Mouse (Mus musculus) urinary bladder, postnatal 4 days (tissue): ENCODE results near the gene Pygm.

Experiments used
- DNase-seq, 2 experiments: peaks; one replicate each; pipeline ENCODE4 v3.0.0; 2021 to 2022; ENCODE audit warnings: low spot score in 2 of 2

Gene Pygm

GRCm38 (mm10) chr19:6384128-6384527, at the start of gene Pygm:
Gene Pygm (plus strand): TSS chr19:6384399.
- peak; percentile 79 to 85 for DNase-seq

GRCm38 (mm10) chr19:6334673-6335457, 49.3 kb upstream of the Pygm start, which contains the start of gene Men1:
Gene Men1 (plus strand): TSS chr19:6334979.
- DNase-seq = peak; percentile 91

GRCm38 (mm10) chr19:6335458-6335827, 48.8 kb upstream of the Pygm start:
- DNase-seq = no peak

DNA sequence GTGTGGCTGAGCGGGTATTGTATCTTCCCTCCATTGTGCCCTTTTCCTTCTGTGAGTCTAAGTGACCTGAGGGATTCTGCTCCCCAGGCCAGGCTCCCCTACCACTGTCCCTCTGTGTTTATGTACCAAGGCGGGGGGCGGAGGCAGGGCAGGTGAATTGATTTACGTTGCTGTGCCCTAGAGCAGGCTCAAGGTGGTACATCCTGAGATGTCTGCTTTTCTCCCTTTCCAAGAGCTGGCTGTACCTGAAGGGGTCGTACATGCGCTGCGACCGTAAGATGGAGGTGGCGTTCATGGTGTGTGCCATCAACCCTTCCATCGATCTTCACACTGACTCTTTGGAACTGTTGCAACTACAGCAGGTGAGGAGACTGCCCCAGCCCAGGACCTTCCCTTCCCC, 47.3 kb upstream of the Pygm start:
- DNase-seq = no peak

DNA sequence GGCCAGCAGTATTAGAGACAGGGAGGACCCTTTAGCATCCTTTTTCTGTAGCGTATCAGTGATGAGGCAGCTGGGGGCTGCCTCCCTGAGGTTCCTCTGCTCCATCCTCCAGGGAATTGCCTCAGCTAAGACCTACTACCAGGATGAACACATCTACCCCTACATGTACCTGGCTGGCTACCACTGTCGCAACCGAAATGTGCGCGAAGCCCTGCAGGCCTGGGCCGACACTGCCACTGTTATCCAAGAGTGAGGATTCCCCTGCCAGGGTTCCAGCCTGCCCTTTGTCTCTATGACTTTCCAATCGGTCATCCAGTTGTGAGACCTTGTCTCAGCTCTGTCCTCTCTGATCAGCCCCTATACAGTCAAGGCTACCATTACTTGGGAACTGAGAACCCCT, 46.0 kb upstream of the Pygm start:
- DNase-seq = no peak

GRCm38 (mm10) chr19:6338716-6339115, 45.5 kb upstream of the Pygm start:
- no peak for DNase-seq

DNA sequence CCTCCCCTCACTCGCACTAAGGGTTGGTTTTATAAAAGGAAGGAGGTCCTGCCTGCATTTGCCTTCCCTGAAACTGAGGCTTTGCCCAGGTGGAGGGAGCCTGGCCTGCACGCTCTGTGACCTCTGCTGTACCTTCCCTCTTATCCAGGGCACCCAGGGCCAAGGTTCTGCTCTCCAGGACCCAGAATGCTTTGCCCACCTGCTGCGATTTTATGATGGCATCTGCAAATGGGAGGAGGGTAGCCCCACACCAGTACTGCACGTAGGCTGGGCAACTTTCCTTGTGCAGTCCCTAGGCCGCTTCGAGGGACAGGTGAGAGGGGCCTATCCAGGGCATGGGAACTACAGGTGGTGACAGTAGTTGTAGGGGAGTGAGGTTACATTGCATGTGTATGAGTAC, 45.0 kb upstream of the Pygm start:
- DNase-seq = no peak

DNA sequence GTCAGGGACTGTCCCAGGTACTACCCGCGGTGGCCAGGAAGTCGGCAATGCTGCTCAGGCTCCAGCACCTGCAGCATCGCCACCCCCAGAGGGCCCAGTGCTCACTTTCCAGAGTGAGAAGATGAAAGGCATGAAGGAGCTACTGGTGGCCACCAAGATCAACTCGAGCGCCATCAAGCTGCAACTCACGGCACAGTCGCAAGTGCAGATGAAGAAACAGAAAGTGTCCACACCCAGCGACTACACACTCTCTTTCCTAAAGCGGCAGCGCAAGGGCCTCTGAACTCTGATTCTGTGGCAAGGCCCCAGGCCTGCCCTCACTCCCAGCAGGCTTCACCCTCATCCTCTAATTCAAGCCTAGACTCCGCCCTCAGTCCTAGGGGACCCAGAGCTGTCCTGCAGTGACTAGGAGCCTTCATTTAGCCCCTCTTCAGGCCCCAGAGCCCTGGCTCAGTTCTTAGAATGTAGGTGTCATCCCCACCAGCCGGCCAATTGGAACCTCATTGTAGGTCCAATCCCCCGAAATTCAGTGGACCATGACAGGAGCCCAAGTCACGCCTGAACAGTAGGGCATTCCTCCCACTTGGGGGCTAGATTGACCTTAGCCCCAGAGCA, 44.2 kb upstream of the Pygm start:
- no peak for DNase-seq

GRCm38 (mm10) chr19:6340524-6341452, 43.4 kb upstream of the Pygm start, which contains the start of gene Map4k2:
Gene Map4k2 (plus strand): TSS chr19:6341135.
- DNase-seq = peak; percentile 81 to 86

DNA sequence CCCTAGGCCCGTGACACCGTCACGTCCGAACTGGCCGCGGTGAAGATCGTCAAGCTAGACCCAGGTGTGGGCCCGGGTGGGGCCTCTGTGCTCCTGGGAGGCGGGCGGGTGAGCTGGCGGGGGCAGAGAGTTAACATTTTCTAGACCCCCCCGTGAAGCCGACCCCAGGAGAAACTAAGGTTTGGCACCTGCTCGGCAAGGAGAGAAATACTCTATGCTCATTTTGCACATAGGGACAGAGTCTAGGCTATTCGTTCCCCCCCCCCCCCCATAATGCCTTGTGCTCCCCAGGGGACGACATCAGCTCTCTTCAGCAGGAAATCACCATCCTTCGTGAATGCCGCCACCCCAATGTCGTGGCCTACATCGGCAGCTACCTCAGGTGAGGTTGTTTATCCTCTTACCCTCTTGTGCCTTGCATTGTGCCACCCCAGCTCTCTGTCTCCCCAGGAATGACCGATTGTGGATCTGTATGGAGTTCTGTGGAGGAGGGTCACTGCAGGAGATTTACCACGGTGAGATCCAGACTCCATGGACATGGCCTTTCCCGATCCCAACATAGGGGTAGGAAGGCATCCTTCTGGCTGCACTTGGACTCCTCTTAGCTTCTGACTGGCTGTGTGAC, 42.6 kb upstream of the Pygm start:
- no peak for DNase-seq

- DNase-seq = no peak
Observed at GRCm38 (mm10) chr19:6342276-6342933, 41.8 kb upstream of the Pygm start.

- DNase-seq = no peak
Observed at GRCm38 (mm10) chr19:6343066-6343925, 40.9 kb upstream of the Pygm start.

GRCm38 (mm10) chr19:6343996-6344395, 40.2 kb upstream of the Pygm start:
- DNase-seq = no peak

DNA sequence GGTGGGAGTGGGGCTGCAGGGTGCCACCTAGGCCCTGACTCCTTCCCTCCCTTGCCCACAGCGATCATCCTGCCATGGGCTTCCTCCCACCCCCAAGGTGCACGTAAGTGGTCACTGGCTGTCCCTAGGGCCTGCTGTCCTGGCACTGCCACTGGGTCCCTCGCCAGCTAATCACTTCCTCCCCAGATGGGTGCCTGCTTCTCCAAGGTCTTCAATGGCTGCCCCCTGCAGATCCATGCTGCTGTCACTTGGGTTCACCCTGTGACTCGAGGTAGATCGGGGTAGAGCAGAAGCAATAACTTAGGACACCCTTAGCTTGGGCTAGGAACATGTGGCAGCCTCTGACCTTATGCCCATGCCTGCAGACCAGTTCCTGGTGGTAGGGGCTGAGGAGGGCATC, 38.2 kb upstream of the Pygm start:
- no peak for DNase-seq

DNA sequence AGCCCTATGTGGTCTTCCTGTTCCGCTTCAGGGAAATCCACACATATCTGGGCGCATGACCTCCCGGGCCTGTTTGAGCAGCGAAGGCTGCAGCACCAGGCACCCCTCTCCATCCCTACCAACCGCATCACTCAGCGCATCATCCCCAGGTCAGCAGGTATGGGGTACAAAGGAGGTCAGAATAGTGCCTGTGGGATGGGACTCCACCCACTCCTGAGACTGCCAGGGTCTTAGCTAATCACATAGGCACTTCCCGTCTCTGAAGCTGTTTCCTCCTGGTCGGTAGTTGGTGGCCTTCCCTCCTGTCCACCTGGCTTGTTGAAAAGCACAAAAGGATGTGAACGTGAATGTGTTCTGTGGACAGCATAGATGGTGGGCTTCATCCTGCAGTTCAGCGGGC, 37.5 kb upstream of the Pygm start:
- DNase-seq = no peak

DNA sequence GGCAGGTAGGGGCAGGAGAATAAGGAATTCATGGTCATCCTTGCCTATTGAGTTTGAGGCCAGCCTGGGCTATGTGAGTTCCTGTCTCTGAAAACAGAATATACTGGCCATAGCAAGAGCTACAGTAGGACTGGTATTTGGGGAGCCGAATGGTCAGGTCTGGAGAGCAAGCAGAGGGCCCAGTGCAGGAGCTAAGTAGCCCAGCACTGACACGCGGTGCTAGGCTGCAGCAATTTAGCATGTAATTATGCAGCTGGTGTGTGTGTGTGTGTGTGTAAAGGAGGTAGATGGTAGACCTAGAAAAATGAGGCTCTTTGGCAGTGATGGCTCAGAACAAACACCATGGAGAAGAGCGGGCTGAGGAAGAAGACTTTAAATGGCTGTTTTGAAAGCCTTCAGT, 36.6 kb upstream of the Pygm start:
- no peak for DNase-seq

DNA sequence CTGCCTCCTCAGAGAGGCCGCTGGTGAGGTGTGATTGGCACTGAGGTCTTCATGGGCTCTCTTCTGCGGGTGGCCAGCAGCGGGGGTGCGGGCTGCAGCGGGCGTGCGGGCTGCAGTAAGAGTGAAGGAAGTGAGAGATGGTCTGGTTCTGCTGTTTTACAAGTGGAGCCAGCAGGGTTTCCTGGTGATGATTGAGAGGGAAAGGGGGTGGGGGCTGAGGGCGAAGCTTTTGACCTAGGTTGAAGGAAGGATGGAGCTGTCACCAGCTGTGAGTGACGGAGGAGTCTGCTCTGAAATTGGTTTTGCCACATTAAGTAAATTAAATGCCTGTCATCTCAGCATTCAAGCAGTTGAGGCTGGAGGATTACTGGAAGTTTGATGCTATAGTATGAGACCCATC, 35.5 kb upstream of the Pygm start:
- no peak for DNase-seq

- DNase-seq = no peak
Observed at GRCm38 (mm10) chr19:6349215-6349983, 34.8 kb upstream of the Pygm start.

- no peak for DNase-seq
Observed at GRCm38 (mm10) chr19:6351431-6352106, 32.6 kb upstream of the Pygm start.
